Mouse (Mus musculus): ENCODE measurements around the gene Ostn. TPM values are rescaled to one million over a fixed set of nuclear protein-coding genes. Genes with fewer than 3 reads are reported as not detected.
"Not testable (repeated sequence)": the region's sequence is repeated elsewhere in the genome, so short reads cannot be mapped to it uniquely, and the experiment has no call there.

Ostn gene
- total RNA-seq (2014; rRNA removed; ENCODE audit: low replicate concordance) (not detected in 2 replicates), polyA plus RNA-seq (2015; fragmentation: Nextera tagmentation; extraction: Ambion mirVana) (not detected in 2 replicates)

DNA sequence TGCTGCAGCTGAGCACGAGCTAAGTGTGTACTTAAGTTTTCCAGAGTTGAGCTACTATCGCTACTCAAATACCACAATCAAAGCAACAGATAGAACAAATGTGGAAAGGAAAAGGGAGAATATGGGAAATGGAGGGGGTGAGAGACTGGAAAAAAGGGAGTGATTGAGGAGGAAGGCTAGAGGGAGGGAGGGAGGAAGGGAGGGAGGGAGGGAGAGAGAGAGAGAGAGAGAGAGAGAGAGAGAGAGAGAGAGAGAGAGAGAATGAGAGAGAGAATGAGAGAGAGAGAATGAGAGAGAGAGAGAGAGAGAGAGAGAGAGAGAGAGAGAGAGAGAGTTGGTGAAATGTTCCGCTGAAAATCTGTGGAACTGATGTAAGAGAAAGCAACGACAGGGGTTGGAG is at the start of gene Ostn:
Gene Ostn, plus strand, starts transcription at position 301 of the 400 bp plus-strand sequence.
- H3K27ac ChIP-seq (ENCODE audit: low read depth); H3K9ac ChIP-seq (replicated peaks; ENCODE audit: low read depth, low read length); H3K4me1 ChIP-seq (ENCODE audit: control insufficient read depth, insufficient read depth); H3K36me3 ChIP-seq (replicated peaks; ENCODE audit: control insufficient read depth, insufficient read depth, low read length); ATAC-seq (ENCODE audit: insufficient read depth, low read depth); H3K4me2 ChIP-seq (ENCODE audit: low read depth, low read length); H3K27me3 ChIP-seq (ENCODE audit: control insufficient read depth, insufficient read depth, low read length); DNase-seq (ENCODE audit: low spot score); H3K4me3 ChIP-seq (ENCODE audit: low read depth, low read length); H3K9me3 ChIP-seq (replicated peaks; ENCODE audit: control insufficient read depth, low read length): not testable (repeated sequence)
- 60% methylated on average over 4 of the region's 4 CpGs for WGBS

DNA sequence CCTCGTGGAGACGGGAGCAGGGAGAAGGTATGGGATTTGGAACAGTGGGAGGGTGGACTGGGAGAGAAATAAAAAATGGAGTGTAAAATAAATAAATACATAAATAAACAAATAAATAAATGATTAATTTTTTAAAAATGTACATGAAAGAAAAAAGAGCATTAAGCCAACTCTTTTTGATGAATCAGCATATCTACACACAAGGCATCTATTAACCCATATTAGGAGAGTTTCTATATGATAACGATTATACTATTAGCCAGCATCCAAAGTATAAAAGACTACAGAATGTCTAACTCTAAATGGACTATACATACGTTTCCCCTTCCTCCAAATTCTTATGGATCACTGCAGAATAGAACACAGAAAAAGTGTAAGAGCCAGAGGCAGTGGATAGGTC is 38.5 kb upstream of the Ostn start:
- WGBS, result 65% methylated on average over 4 of the region's 4 CpGs
- DNase-seq (ENCODE audit: low spot score) (no peak), ATAC-seq (ENCODE audit: insufficient read depth, low read depth) (no peak)
- Histone ChIP-seq H3K4me3 (ENCODE audit: low read depth, low read length) (no peak overlapping the region), H3K9ac (replicated peaks; ENCODE audit: low read depth, low read length) (no peak overlapping the region), H3K36me3 (replicated peaks; ENCODE audit: control insufficient read depth, insufficient read depth, low read length) (no peaks in the 10 kb centered on the region), H3K9me3 (replicated peaks; ENCODE audit: control insufficient read depth, low read length) (no peaks in the 10 kb centered on the region), H3K27ac (ENCODE audit: low read depth) (no peak overlapping the region), H3K4me1 (ENCODE audit: control insufficient read depth, insufficient read depth) (no peaks in the 10 kb centered on the region), H3K27me3 (ENCODE audit: control insufficient read depth, insufficient read depth, low read length) (no peaks in the 10 kb centered on the region), H3K4me2 (ENCODE audit: low read depth, low read length) (no peak overlapping the region)
- TF ChIP-seq EP300 (IDR thresholded peaks at IDR 0.05; ENCODE audit: low read depth) (no peak), CTCF (IDR thresholded peaks at IDR 0.05; ENCODE audit: low read depth) (no peak)

DNA sequence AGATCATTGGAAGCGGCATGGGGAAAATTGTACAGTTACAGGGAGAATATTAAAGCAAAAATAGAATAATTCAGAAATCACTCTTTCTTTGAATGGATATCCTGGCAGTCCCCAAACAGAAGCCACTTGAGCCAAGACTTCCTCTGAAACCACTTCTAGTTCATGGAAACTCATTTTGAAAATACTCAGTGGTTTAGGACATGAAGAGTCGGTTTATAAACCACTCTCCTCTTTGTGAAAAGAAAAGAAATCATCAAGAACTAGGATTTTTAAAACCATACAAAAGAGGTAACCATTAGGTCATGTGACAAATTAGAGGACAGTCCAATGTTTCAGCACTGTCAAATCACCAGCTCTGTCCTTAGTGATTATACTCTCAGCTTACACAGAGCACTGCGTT is 19.9 kb upstream of the Ostn start:
- ATAC-seq (ENCODE audit: insufficient read depth, low read depth), result no peak
- H3K9me3 ChIP-seq (replicated peaks; ENCODE audit: control insufficient read depth, low read length), result no peaks in the 10 kb centered on the region

DNA sequence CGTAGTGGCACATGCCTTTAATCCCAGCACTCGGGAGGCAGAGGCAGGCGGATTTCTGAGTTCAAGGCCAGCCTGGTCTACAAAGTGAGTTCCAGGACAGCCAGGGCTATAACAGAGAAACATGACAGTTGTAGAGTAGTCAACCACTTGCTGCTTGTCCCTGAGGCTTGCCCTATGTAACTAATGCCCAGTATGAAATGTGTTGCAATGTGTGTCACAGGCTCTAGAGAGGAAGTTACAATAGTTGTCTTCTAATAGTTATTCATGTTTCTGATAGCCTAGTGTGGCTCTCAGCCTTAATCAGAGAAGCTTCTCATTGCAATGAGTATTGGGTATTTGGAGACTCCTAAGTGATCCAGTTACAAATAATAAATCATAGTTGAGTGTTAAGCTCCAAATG is 10.8 kb upstream of the Ostn start:
- H3K27ac ChIP-seq (ENCODE audit: low read depth), result no peak overlapping the region
- TF ChIP-seq EP300 (IDR thresholded peaks at IDR 0.05; ENCODE audit: low read depth) (no peak), CTCF (IDR thresholded peaks at IDR 0.05; ENCODE audit: low read depth) (no peak)
- ATAC-seq (ENCODE audit: insufficient read depth, low read depth) (no peak), DNase-seq (ENCODE audit: low spot score) (no peak)
- WGBS, result 83% methylated on average over 3 of the region's 3 CpGs
- H3K4me2 ChIP-seq (ENCODE audit: low read depth, low read length), result no peak overlapping the region
- H3K4me3 ChIP-seq (ENCODE audit: low read depth, low read length), result no peak overlapping the region
- H3K9ac ChIP-seq (replicated peaks; ENCODE audit: low read depth, low read length), result no peak overlapping the region
- no peaks in the 10 kb centered on the region for H3K9me3 ChIP-seq (replicated peaks; ENCODE audit: control insufficient read depth, low read length)
- H3K4me1 ChIP-seq (ENCODE audit: control insufficient read depth, insufficient read depth), result no peaks in the 10 kb centered on the region
- H3K27me3 ChIP-seq (ENCODE audit: control insufficient read depth, insufficient read depth, low read length), result no peaks in the 10 kb centered on the region
- no peaks in the 10 kb centered on the region for H3K36me3 ChIP-seq (replicated peaks; ENCODE audit: control insufficient read depth, insufficient read depth, low read length)

More for the DNA sequence above, 19.9 kb upstream of the Ostn start:
- Histone ChIP-seq H3K4me1 (ENCODE audit: control insufficient read depth, insufficient read depth) (no peaks in the 10 kb centered on the region), H3K9ac (replicated peaks; ENCODE audit: low read depth, low read length) (no peak overlapping the region), H3K36me3 (replicated peaks; ENCODE audit: control insufficient read depth, insufficient read depth, low read length) (no peaks in the 10 kb centered on the region), H3K27me3 (ENCODE audit: control insufficient read depth, insufficient read depth, low read length) (no peaks in the 10 kb centered on the region), H3K4me2 (ENCODE audit: low read depth, low read length) (no peak overlapping the region), H3K27ac (ENCODE audit: low read depth) (no peak overlapping the region), H3K4me3 (ENCODE audit: low read depth, low read length) (no peak overlapping the region)
- no peak for TF ChIP-seq EP300 (IDR thresholded peaks at IDR 0.05; ENCODE audit: low read depth)
- TF ChIP-seq CTCF (IDR thresholded peaks at IDR 0.05; ENCODE audit: low read depth), result no peak
- DNase-seq (ENCODE audit: low spot score), result no peak
- 70% methylated on average over 3 of the region's 3 CpGs for WGBS

DNA sequence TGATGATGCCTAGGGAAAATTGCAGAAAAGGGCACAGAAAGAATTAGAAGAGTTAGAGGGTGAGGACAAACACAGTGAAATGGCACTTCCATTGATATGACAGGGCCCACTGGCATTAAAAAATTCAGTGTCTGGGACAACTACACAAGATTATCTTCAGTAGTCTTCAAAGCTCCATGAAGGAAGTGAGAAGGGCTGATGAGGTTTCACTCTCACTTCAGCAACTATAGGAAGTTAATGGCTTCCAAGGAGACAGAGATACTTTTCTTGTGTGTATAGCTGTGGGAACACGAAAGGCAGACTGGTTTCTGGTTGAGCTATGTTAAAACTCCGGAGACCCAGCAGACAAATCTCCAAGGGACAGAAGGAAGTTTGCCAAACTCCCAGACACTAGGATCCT is 10.4 kb upstream of the Ostn start:
- no peak for DNase-seq (ENCODE audit: low spot score)
- Histone ChIP-seq H3K9me3 (replicated peaks; ENCODE audit: control insufficient read depth, low read length) (no peaks in the 10 kb centered on the region), H3K27ac (ENCODE audit: low read depth) (no peak overlapping the region), H3K9ac (replicated peaks; ENCODE audit: low read depth, low read length) (no peak overlapping the region), H3K4me1 (ENCODE audit: control insufficient read depth, insufficient read depth) (no peaks in the 10 kb centered on the region), H3K36me3 (replicated peaks; ENCODE audit: control insufficient read depth, insufficient read depth, low read length) (no peaks in the 10 kb centered on the region), H3K4me3 (ENCODE audit: low read depth, low read length) (no peak overlapping the region), H3K4me2 (ENCODE audit: low read depth, low read length) (no peak overlapping the region), H3K27me3 (ENCODE audit: control insufficient read depth, insufficient read depth, low read length) (no peaks in the 10 kb centered on the region)
- no peak for TF ChIP-seq EP300 (IDR thresholded peaks at IDR 0.05; ENCODE audit: low read depth)
- TF ChIP-seq CTCF (IDR thresholded peaks at IDR 0.05; ENCODE audit: low read depth), result no peak
- 62% methylated on average over 2 of the region's 2 CpGs for WGBS
- ATAC-seq (ENCODE audit: insufficient read depth, low read depth), result no peak

DNA sequence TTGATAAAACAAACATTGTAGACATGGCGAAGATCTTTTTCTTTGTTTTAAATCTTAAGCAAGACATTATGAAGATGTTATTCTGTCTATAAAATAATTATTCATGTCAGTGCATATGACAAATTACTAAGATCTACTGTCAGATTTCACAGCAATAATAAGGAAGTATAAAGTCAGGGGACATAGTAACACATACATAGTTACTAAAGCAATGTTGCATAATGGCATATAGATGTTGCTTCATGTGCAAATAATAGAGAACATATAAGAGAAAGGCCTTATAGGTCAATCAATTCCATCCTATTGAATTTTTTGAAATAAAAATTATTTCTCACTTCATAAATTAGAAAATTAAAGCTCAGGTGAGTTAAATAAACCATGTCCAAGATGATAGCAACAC is 11.8 kb downstream of the Ostn start:
- no peak for ATAC-seq (ENCODE audit: insufficient read depth, low read depth)
- Histone ChIP-seq H3K4me1 (ENCODE audit: control insufficient read depth, insufficient read depth) (no peaks in the 10 kb centered on the region), H3K27ac (ENCODE audit: low read depth) (no peak overlapping the region), H3K4me2 (ENCODE audit: low read depth, low read length) (no peak overlapping the region), H3K36me3 (replicated peaks; ENCODE audit: control insufficient read depth, insufficient read depth, low read length) (no peaks in the 10 kb centered on the region), H3K4me3 (ENCODE audit: low read depth, low read length) (no peak overlapping the region), H3K27me3 (ENCODE audit: control insufficient read depth, insufficient read depth, low read length) (no peaks in the 10 kb centered on the region), H3K9ac (replicated peaks; ENCODE audit: low read depth, low read length) (no peak overlapping the region), H3K9me3 (replicated peaks; ENCODE audit: control insufficient read depth, low read length) (no peaks in the 10 kb centered on the region)
- no peak for TF ChIP-seq EP300 (IDR thresholded peaks at IDR 0.05; ENCODE audit: low read depth)
- 65% methylated on average over 1 of the region's 1 CpGs for WGBS
- DNase-seq (ENCODE audit: low spot score), result no peak

All from heart, postnatal 0 days (tissue).